Comparison of ENCODE assay signal across 14 mouse cellular contexts in genomic region chr6:106891879-106892638, GRCm38 (mm10).
DNase-seq lines count a peak whose midpoint lies in the region; ATAC-seq and TF ChIP-seq lines count a peak whose summit lies in the region.
"Had no signal": no experiment of that assay in that cellular context is flagged by ENCODE, and none has a peak within 500 bp of the region (broad histone marks: within the 10 kb centered on the region; RNA-seq: fewer than 3 reads in every experiment).

No protein-coding gene starts in this region.

- no peak overlapping the region for H3K4me3 ChIP-seq in kidney, embryonic 14.5 days (ENCODE audit: low read length)
- no peak overlapping the region for H3K4me3 ChIP-seq in kidney, adult 2 months (ENCODE audit: insufficient read depth, low read depth, low read length)
- no peak overlapping the region for H3K4me3 ChIP-seq in hindbrain, embryonic 16.5 days (ENCODE audit: low read length)
- no peak overlapping the region for H3K4me3 ChIP-seq in neural tube, embryonic 14.5 days (ENCODE audit: low read depth, low read length)
- H3K4me3 ChIP-seq in heart, embryonic 11.5 days (ENCODE audit: low read depth, low read length) = no peak overlapping the region
- H3K4me3 ChIP-seq in intestine, embryonic 15.5 days (replicated peaks) = no peak overlapping the region
- H3K4me3 ChIP-seq: embryonic facial prominence, embryonic 13.5 days; limb, embryonic 13.5 days; megakaryocyte, embryonic 14.5 days had no signal

- no peak overlapping the region for H3K4me2 ChIP-seq in kidney, embryonic 14.5 days (replicated peaks; ENCODE audit: low read depth, low read length)
- no peak overlapping the region for H3K4me2 ChIP-seq in hindbrain, embryonic 16.5 days (ENCODE audit: low read length)
- no peak overlapping the region for H3K4me2 ChIP-seq in neural tube, embryonic 14.5 days (ENCODE audit: low read depth, low read length)
- H3K4me2 ChIP-seq in heart, embryonic 11.5 days = no peak overlapping the region
- no peak overlapping the region for H3K4me2 ChIP-seq in intestine, embryonic 15.5 days (replicated peaks)
- H3K4me2 ChIP-seq: embryonic facial prominence, embryonic 13.5 days; limb, embryonic 13.5 days had no signal

- 0 out of 2 replicates have a peak, but pooled peaks have one; percentile 35 for ATAC-seq in kidney, embryonic 14.5 days (ENCODE audit: low FRiP score, low TSS enrichment)
- ATAC-seq in hindbrain, embryonic 16.5 days = peak; percentile 85
- ATAC-seq in neural tube, embryonic 14.5 days (ENCODE audit: low read depth) = peak; percentile 79; the same call in 1 of the 2 replicates
- ATAC-seq in heart, embryonic 11.5 days (replicated peaks; ENCODE audit: insufficient number of reproducible peaks, low FRiP score, low TSS enrichment) = no peak
- no peak for ATAC-seq in intestine, embryonic 15.5 days
- ATAC-seq: intestine, postnatal 0 days had no signal

- TF ChIP-seq POLR2A in kidney, adult 2 months (IDR thresholded peaks at IDR 0.05; ENCODE audit: low read depth, low read length) = no peak

- H3K36me3 ChIP-seq in kidney, embryonic 14.5 days (ENCODE audit: control insufficient read depth, insufficient read depth, low read length) = no peaks in the 10 kb centered on the region
- no peaks in the 10 kb centered on the region for H3K36me3 ChIP-seq in kidney, adult 2 months (ENCODE audit: control insufficient read depth, insufficient read depth, low read length)
- H3K36me3 ChIP-seq in hindbrain, embryonic 16.5 days (ENCODE audit: control insufficient read depth, insufficient read depth, low read length) = no peaks in the 10 kb centered on the region
- H3K36me3 ChIP-seq in neural tube, embryonic 14.5 days (ENCODE audit: control insufficient read depth, insufficient read depth, low read length) = no peaks in the 10 kb centered on the region
- H3K36me3 ChIP-seq in heart, embryonic 11.5 days (ENCODE audit: control insufficient read depth, insufficient read depth, low read length) = no peaks in the 10 kb centered on the region
- no peaks in the 10 kb centered on the region for H3K36me3 ChIP-seq in intestine, embryonic 15.5 days
- H3K36me3 ChIP-seq: embryonic facial prominence, embryonic 13.5 days; limb, embryonic 13.5 days had no signal

- H3K27ac ChIP-seq in kidney, embryonic 14.5 days (ENCODE audit: low read depth, low read length) = no peak overlapping the region
- no peak overlapping the region for H3K27ac ChIP-seq in kidney, adult 2 months (ENCODE audit: insufficient read depth, low read depth, low read length)
- 0 out of 2 replicates have a peak overlapping the region, but pooled peaks have one; percentile 37 for H3K27ac ChIP-seq in hindbrain, embryonic 16.5 days (ENCODE audit: low read depth, low read length)
- H3K27ac ChIP-seq in neural tube, embryonic 14.5 days (ENCODE audit: low read depth, low read length) = peak overlapping the region; percentile 36; the same call in 1 of the 2 replicates
- H3K27ac ChIP-seq in heart, embryonic 11.5 days (ENCODE audit: low read depth, low read length) = no peak overlapping the region
- no peak overlapping the region for H3K27ac ChIP-seq in intestine, embryonic 15.5 days
- H3K27ac ChIP-seq: embryonic facial prominence, embryonic 13.5 days; limb, embryonic 13.5 days had no signal

- no peaks in the 10 kb centered on the region for H3K27me3 ChIP-seq in kidney, embryonic 14.5 days (ENCODE audit: control insufficient read depth, insufficient read depth, low read length)
- H3K27me3 ChIP-seq in kidney, adult 2 months (replicated peaks; ENCODE audit: control insufficient read depth, insufficient read depth, low read length) = no peaks in the 10 kb centered on the region
- H3K27me3 ChIP-seq in hindbrain, embryonic 16.5 days (replicated peaks; ENCODE audit: control insufficient read depth, insufficient read depth, low read length) = no peaks in the 10 kb centered on the region
- no peaks in the 10 kb centered on the region for H3K27me3 ChIP-seq in neural tube, embryonic 14.5 days (ENCODE audit: control insufficient read depth, insufficient read depth, low read length)
- no peaks in the 10 kb centered on the region for H3K27me3 ChIP-seq in heart, embryonic 11.5 days (ENCODE audit: control insufficient read depth, insufficient read depth, low read length)
- no peaks in the 10 kb centered on the region for H3K27me3 ChIP-seq in intestine, embryonic 15.5 days (replicated peaks)
- H3K27me3 ChIP-seq: embryonic facial prominence, embryonic 13.5 days; limb, embryonic 13.5 days; megakaryocyte, embryonic 14.5 days had no signal

- no peak for TF ChIP-seq CTCF in kidney, adult 2 months (conservative IDR thresholded peaks at IDR 0.05; ENCODE audit: insufficient read depth, insufficient read length, low read depth, low read length)

- no peaks in the 10 kb centered on the region for H3K9me3 ChIP-seq in kidney, embryonic 14.5 days (ENCODE audit: control insufficient read depth, low read length)
- H3K9me3 ChIP-seq in hindbrain, embryonic 16.5 days (ENCODE audit: control insufficient read depth, low read length) = no peaks in the 10 kb centered on the region
- no peaks in the 10 kb centered on the region for H3K9me3 ChIP-seq in neural tube, embryonic 14.5 days (ENCODE audit: control insufficient read depth, low read length)
- no peaks in the 10 kb centered on the region for H3K9me3 ChIP-seq in heart, embryonic 11.5 days (replicated peaks; ENCODE audit: control insufficient read depth, low read length)
- no peaks in the 10 kb centered on the region for H3K9me3 ChIP-seq in intestine, embryonic 15.5 days
- H3K9me3 ChIP-seq: embryonic facial prominence, embryonic 13.5 days; limb, embryonic 13.5 days; megakaryocyte, embryonic 14.5 days had no signal

- no peak overlapping the region for H3K9ac ChIP-seq in kidney, embryonic 14.5 days (ENCODE audit: low read depth, low read length)
- H3K9ac ChIP-seq in hindbrain, embryonic 16.5 days (ENCODE audit: low read depth, low read length) = no peak overlapping the region
- no peak overlapping the region for H3K9ac ChIP-seq in neural tube, embryonic 14.5 days (replicated peaks; ENCODE audit: low read depth, low read length)
- no peak overlapping the region for H3K9ac ChIP-seq in heart, embryonic 11.5 days (ENCODE audit: low read depth, low read length)
- H3K9ac ChIP-seq in intestine, embryonic 15.5 days = no peak overlapping the region
- H3K9ac ChIP-seq: embryonic facial prominence, embryonic 13.5 days; limb, embryonic 13.5 days had no signal

- WGBS in kidney, embryonic 14.5 days = 67% methylated on average over 4 of the region's 4 CpGs
- WGBS in kidney, adult 2 months = 59% methylated on average over 4 of the region's 4 CpGs
- WGBS in hindbrain, embryonic 16.5 days = 19% methylated on average over 4 of the region's 4 CpGs
- 29% methylated on average over 4 of the region's 4 CpGs for WGBS in neural tube, embryonic 14.5 days
- 66% methylated on average over 4 of the region's 4 CpGs for WGBS in heart, embryonic 11.5 days (ENCODE audit: insufficient replicate concordance)
- 67% methylated on average over 4 of the region's 4 CpGs for WGBS in intestine, embryonic 15.5 days

- no peak for DNase-seq in kidney, adult 2 months
- peak; percentile 19 for DNase-seq in embryo, embryonic 11 days
- no peak for DNase-seq in right cerebral cortex, postnatal 4 days
- DNase-seq: B cell, adult 2 months; lung, adult 2 months had no signal

- no peaks in the 10 kb centered on the region for H3K4me1 ChIP-seq in kidney, embryonic 14.5 days (ENCODE audit: control insufficient read depth, insufficient read depth, low read length)
- H3K4me1 ChIP-seq in kidney, adult 2 months (ENCODE audit: control insufficient read depth, insufficient read depth, low read length) = no peaks in the 10 kb centered on the region
- no peaks in the 10 kb centered on the region for H3K4me1 ChIP-seq in hindbrain, embryonic 16.5 days (ENCODE audit: control insufficient read depth, insufficient read depth, low read depth, low read length)
- H3K4me1 ChIP-seq in neural tube, embryonic 14.5 days (ENCODE audit: control insufficient read depth, insufficient read depth, low read length) = peaks cover 4% of the 10 kb centered on the region; the same call in 1 of the 2 replicates
- no peaks in the 10 kb centered on the region for H3K4me1 ChIP-seq in heart, embryonic 11.5 days (ENCODE audit: control insufficient read depth, insufficient read depth, low read length)
- H3K4me1 ChIP-seq in intestine, embryonic 15.5 days (replicated peaks) = no peaks in the 10 kb centered on the region
- H3K4me1 ChIP-seq: embryonic facial prominence, embryonic 13.5 days; limb, embryonic 13.5 days; megakaryocyte, embryonic 14.5 days had no signal

Comparison
In these comparisons a context has a peak if more than half of its experiments do, and no peak if none do; other contexts are left out.
1. ATAC-seq: peak in kidney, embryonic 14.5 days (single experiment), hindbrain, embryonic 16.5 days (single experiment) and neural tube, embryonic 14.5 days (single experiment); none in heart, embryonic 11.5 days (single experiment) and intestine, embryonic 15.5 days (single experiment).
2. H3K27ac ChIP-seq: peak in hindbrain, embryonic 16.5 days (single experiment) and neural tube, embryonic 14.5 days (single experiment); none in kidney, embryonic 14.5 days (single experiment), kidney, adult 2 months (single experiment), heart, embryonic 11.5 days (single experiment) and intestine, embryonic 15.5 days (single experiment).